Mouse (Mus musculus) limb, embryonic 11.5 days (tissue): ENCODE results near the gene Ccdc167. TPM values are rescaled to one million over a fixed set of nuclear protein-coding genes. Genes with fewer than 3 reads are reported as not detected.
A peak's percentile ranks its signal among the peaks of the same experiment; 100 is the strongest.

Experiments used
- ATAC-seq: fragments of 200-750 bp; cut with Nextera tagmentation; 2 replicates; pipeline ENCODE4 v1.8.0; 2017; ENCODE audit warnings: low read depth; ENCODE audit not compliant: insufficient number of reproducible peaks, low FRiP score, low TSS enrichment
- DNase-seq: peaks from one replicate; pipeline ENCODE4 v3.0.0-alpha.2; 2015; ENCODE audit warnings: low spot score
- H3K27ac ChIP-seq: fragments of 300-500 bp; sonication (generic); replicated peaks from 2 replicates; pipeline ENCODE4 v1.5.1; 2014; ENCODE audit warnings: low read depth, mild to moderate bottlenecking, low read length
- H3K27me3 ChIP-seq: fragments of 300-500 bp; sonication (generic); 2 replicates; pipeline ENCODE4 v1.6.1; 2014; ENCODE audit warnings: mild to moderate bottlenecking, low read length, mixed read lengths; ENCODE audit not compliant: control insufficient read depth, insufficient read depth
- H3K36me3 ChIP-seq: fragments of 300-500 bp; sonication (generic); 2 replicates; pipeline ENCODE4 v1.6.1; 2014; ENCODE audit warnings: mild to moderate bottlenecking, low read length, moderate library complexity, mixed read lengths; ENCODE audit not compliant: control insufficient read depth, insufficient read depth
- H3K4me1 ChIP-seq: fragments of 300-500 bp; sonication (generic); 2 replicates; pipeline ENCODE4 v1.6.1; 2014; ENCODE audit warnings: low read length, mixed read lengths; ENCODE audit not compliant: control insufficient read depth, insufficient read depth
- H3K4me2 ChIP-seq: fragments of 300-500 bp; sonication (generic); 2 replicates; pipeline ENCODE4 v1.6.1; 2014; ENCODE audit warnings: low read depth, mild to moderate bottlenecking, moderate library complexity; ENCODE audit not compliant: severe bottlenecking
- H3K4me3 ChIP-seq: fragments of 300-500 bp; sonication (generic); 2 replicates; pipeline ENCODE4 v1.5.1; 2014; ENCODE audit warnings: low read depth, low read length
- H3K9ac ChIP-seq: fragments of 300-500 bp; sonication (generic); 2 replicates; pipeline ENCODE4 v1.6.1; 2014; ENCODE audit warnings: mild to moderate bottlenecking, low read length
- H3K9me3 ChIP-seq: fragments of 300-500 bp; sonication (generic); 2 replicates; pipeline ENCODE4 v1.6.1; 2016; ENCODE audit warnings: low read length; ENCODE audit not compliant: control insufficient read depth
- WGBS: fragments of 180-500 bp; shearing (Covaris S2); extraction: QIAGEN DNeasy Blood & Tissue Kit; methylation state at CpG from one replicate; pipeline ENCODE4 v1.1.7; 2014; 5-methylcytosine and 5-hydroxymethylcytosine counted together
- polyA plus RNA-seq: library from polyadenylated mRNA; unstranded; fragments of >200 nt; fragmentation: Nextera tagmentation; extraction: Ambion mirVana; gene quantifications from 2 replicates; pipeline ENCODE4 v1.2.1, GENCODE M21; 2014

Gene Ccdc167
- polyA plus RNA-seq, 1 experiment from 2014 or later, result 20.0 TPM

- WGBS, result 93% methylated on average over 4 of the region's 4 CpGs
- ATAC-seq, result no peak
- no peak for DNase-seq
These were observed 43.5 kb downstream of the Ccdc167 start for GRCm38 (mm10) chr17:29673325-29673724.

GRCm38 (mm10) chr17:29671021-29671420 lies 45.8 kb downstream of the Ccdc167 start:
- 95% methylated on average over 2 of the region's 2 CpGs for WGBS
- H3K36me3 ChIP-seq, result no peaks in the 10 kb centered on the region; the same call in none of the 2 replicates
- ATAC-seq, result no peak
- no peaks in the 10 kb centered on the region for H3K9me3 ChIP-seq
- no peaks in the 10 kb centered on the region for H3K4me1 ChIP-seq
- no peak overlapping the region for H3K4me3 ChIP-seq
- DNase-seq, result no peak
- no peak overlapping the region for H3K9ac ChIP-seq
- no peak overlapping the region for H3K4me2 ChIP-seq
- no peaks in the 10 kb centered on the region for H3K27me3 ChIP-seq
- no peak overlapping the region for H3K27ac ChIP-seq

More at GRCm38 (mm10) chr17:29673325-29673724, 43.5 kb downstream of the Ccdc167 start:
- Histone ChIP-seq H3K9me3 (no peaks in the 10 kb centered on the region), H3K4me2 (no peak overlapping the region), H3K4me3 (no peak overlapping the region), H3K9ac (no peak overlapping the region), H3K36me3 (peaks cover 8% of the 10 kb centered on the region; the same call in 1 of the 2 replicates), H3K27me3 (no peaks in the 10 kb centered on the region), H3K4me1 (no peaks in the 10 kb centered on the region), H3K27ac (no peak overlapping the region)

- Histone ChIP-seq H3K9me3 (no peaks in the 10 kb centered on the region), H3K4me3 (no peak overlapping the region), H3K27ac (no peak overlapping the region), H3K27me3 (no peaks in the 10 kb centered on the region), H3K36me3 (no peaks in the 10 kb centered on the region; the same call in none of the 2 replicates), H3K4me2 (no peak overlapping the region), H3K9ac (no peak overlapping the region), H3K4me1 (no peaks in the 10 kb centered on the region)
- no peak for DNase-seq
- ATAC-seq, result no peak
These were observed 46.9 kb downstream of the Ccdc167 start for GRCm38 (mm10) chr17:29669936-29670335.

GRCm38 (mm10) chr17:29669030-29669429 lies 47.8 kb downstream of the Ccdc167 start:
- DNase-seq, result no peak
- Histone ChIP-seq H3K36me3 (no peaks in the 10 kb centered on the region; the same call in none of the 2 replicates), H3K9me3 (no peaks in the 10 kb centered on the region), H3K27me3 (no peaks in the 10 kb centered on the region), H3K9ac (no peak overlapping the region), H3K4me3 (no peak overlapping the region), H3K27ac (no peak overlapping the region), H3K4me2 (no peak overlapping the region), H3K4me1 (no peaks in the 10 kb centered on the region)
- 96% methylated on average over 4 of the region's 4 CpGs for WGBS
- ATAC-seq, result no peak

GRCm38 (mm10) chr17:29668051-29668986 lies 48.5 kb downstream of the Ccdc167 start:
- DNase-seq (no peak), ATAC-seq (no peak)
- H3K27ac ChIP-seq, result no peak overlapping the region
- H3K27me3 ChIP-seq, result no peaks in the 10 kb centered on the region
- no peak overlapping the region for H3K4me2 ChIP-seq
- H3K36me3 ChIP-seq, result no peaks in the 10 kb centered on the region; the same call in none of the 2 replicates
- H3K9ac ChIP-seq, result no peak overlapping the region
- H3K4me1 ChIP-seq, result no peaks in the 10 kb centered on the region
- WGBS, result 78% methylated on average over 10 of the region's 10 CpGs
- H3K4me3 ChIP-seq, result no peak overlapping the region
- H3K9me3 ChIP-seq, result no peaks in the 10 kb centered on the region

GRCm38 (mm10) chr17:29662145-29662544 lies 54.7 kb downstream of the Ccdc167 start:
- WGBS, result 92% methylated on average over 6 of the region's 6 CpGs

GRCm38 (mm10) chr17:29660762-29661391 lies 56.0 kb downstream of the Ccdc167 start:
- DNase-seq (no peak), ATAC-seq (no peak; the same call in 1 of the 2 replicates)
- Histone ChIP-seq H3K9ac (peak overlapping the region; percentile 96), H3K36me3 (peaks cover 2% of the 10 kb centered on the region; the same call in 1 of the 2 replicates), H3K9me3 (no peaks in the 10 kb centered on the region), H3K4me1 (0 out of 2 replicates have a peak, but pooled peaks cover 4% of the 10 kb centered on the region), H3K27me3 (no peaks in the 10 kb centered on the region), H3K4me3 (peak overlapping the region; percentile 99), H3K27ac (peak overlapping the region; percentile 80), H3K4me2 (peak overlapping the region; percentile 75)
- 1% methylated on average over 41 of the region's 41 CpGs for WGBS

More at GRCm38 (mm10) chr17:29662145-29662544, 54.7 kb downstream of the Ccdc167 start:
- Histone ChIP-seq H3K4me3 (no peak overlapping the region), H3K4me1 (0 out of 2 replicates have a peak, but pooled peaks cover 4% of the 10 kb centered on the region), H3K4me2 (no peak overlapping the region), H3K27me3 (no peaks in the 10 kb centered on the region), H3K36me3 (peaks cover 2% of the 10 kb centered on the region), H3K27ac (no peak overlapping the region), H3K9ac (no peak overlapping the region), H3K9me3 (no peaks in the 10 kb centered on the region)
- no peak for ATAC-seq
- DNase-seq, result no peak

- H3K4me3 ChIP-seq, result peak within 1 kb of the TSS; percentile 99
- H3K36me3 ChIP-seq, result 0 out of 2 replicates have a peak, but pooled peaks cover 2% of the 10 kb centered on the region
- DNase-seq (peak; percentile 97), ATAC-seq (peak; percentile 95)
- H3K9ac ChIP-seq, result peak within 1 kb of the TSS; percentile 96
- H3K27ac ChIP-seq, result peak within 1 kb of the TSS; percentile 80
- H3K9me3 ChIP-seq, result no peaks in the 10 kb centered on the region
- 0 out of 2 replicates have a peak, but pooled peaks cover 4% of the 10 kb centered on the region for H3K4me1 ChIP-seq
- no peaks in the 10 kb centered on the region for H3K27me3 ChIP-seq
- H3K4me2 ChIP-seq, result peak within 1 kb of the TSS; percentile 75
- under 1% methylated on average over 41 of the region's 41 CpGs for WGBS
These were observed 56.6 kb downstream of the Ccdc167 start, which contains the start of gene Cmtr1 for GRCm38 (mm10) chr17:29660076-29660761. Gene Cmtr1, plus strand, starts transcription at chr17:29660595.
